Mouse (Mus musculus) heart, adult 2 months (tissue): ENCODE measurements around the gene Fam78a.

Experiments used
- CTCF ChIP-seq: fragments of 200-600 bp; IDR thresholded peaks from 2 replicates; pipeline ENCODE4 v1.8.1; 2022; ENCODE audit warnings: antibody characterized with exemption, mild to moderate bottlenecking, moderate library complexity
- EP300 ChIP-seq: fragments of 200-500 bp; IDR thresholded peaks from 2 replicates; pipeline ENCODE4 v1.6.1; 2011; ENCODE audit warnings: low read depth, low read length, control low read depth; ENCODE audit not compliant: insufficient read depth
- POLR2A ChIP-seq: fragments of 200-500 bp; IDR thresholded peaks from 2 replicates; pipeline ENCODE4 v1.6.1; 2011; ENCODE audit warnings: mild to moderate bottlenecking, low read depth, low read length, control low read depth; ENCODE audit not compliant: insufficient read depth

DNA sequence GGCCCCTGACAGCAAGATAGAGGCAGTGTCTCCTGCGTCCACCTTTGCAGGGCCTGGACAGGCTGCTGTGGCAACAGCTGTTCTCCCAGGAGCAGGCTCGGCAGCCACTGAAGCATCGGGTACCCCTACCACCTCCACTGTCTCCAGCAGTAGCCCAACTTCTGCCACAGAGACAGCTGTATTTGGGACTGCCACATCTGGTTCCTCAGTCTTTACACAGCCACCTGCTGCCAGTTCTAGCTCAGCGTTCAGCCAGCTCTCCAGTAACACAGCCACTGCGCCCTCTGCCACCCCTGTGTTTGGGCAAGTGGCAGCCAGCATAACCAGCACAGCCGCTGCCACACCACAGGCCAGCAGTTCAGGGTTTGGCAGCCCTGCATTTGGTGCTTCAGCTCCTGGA, 50.5 kb downstream of the Fam78a start:
- TF ChIP-seq EP300 (no peak), CTCF (no peak), POLR2A (no peak)
